Mouse (Mus musculus) common myeloid progenitor, adult 5-6 weeks (primary cell): Measurements from ENCODE around the gene Usp45. TPM values are rescaled to one million over a fixed set of nuclear protein-coding genes. Genes with fewer than 3 reads are reported as not detected.

ENCODE experiments used
- ATAC-seq: replicated peaks from 2 replicates; pipeline ENCODE4 v1.8.0; 2016; ENCODE audit warnings: low read depth, mild to moderate bottlenecking, moderate TSS enrichment, inconsistent platforms; ENCODE audit not compliant: poor library complexity, severe bottlenecking
- total RNA-seq: library from RNA; stranded (forward); fragments of 200-1000, 187-1606 nt; gene quantifications from 2 replicates; pipeline ENCODE4 v1.2.3, GENCODE M21; 2017

Usp45 gene
- total RNA-seq, 1 experiment from 2014 or later: 17.6 TPM

DNA sequence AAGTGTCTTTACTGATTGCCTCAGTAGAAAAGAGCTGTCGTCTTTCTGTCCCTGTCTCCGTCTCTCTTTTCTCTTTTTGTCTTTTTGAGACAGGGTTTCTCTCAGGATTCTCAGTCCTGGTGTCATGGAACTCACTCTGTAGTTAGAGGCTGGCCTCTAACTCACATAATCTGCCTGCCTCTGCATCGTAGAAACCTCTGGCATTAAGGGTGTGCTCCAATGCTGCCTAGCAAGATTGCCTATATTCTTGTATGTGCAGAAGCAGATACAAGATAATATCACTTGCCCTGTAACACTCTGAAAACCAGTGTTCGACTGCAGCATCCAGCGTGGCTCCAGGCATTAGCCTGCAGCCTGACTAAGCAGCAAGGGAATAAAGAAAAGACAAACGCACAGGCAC, 21.9 kb downstream of the Usp45 start:
- no peak for ATAC-seq

DNA sequence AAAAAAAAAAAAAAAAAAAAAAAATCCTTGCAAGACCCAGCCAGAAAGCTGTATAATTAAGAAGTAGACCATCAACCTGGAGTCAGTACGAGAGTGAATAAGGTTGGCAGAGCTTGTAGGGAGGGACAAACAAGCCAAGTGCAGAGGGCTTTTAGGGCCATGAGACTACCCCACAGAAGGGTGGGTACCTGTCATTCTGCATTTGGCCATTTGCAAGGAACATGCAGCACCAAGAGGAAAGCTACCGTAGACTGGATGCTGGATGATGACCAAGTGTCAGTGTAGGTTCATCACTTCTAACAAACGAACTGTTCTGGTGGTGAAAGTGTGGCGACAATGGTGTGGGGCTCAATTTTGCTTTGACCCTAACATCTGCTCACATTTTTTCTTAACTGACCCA, 22.9 kb downstream of the Usp45 start:
- ATAC-seq: no peak

GRCm38 (mm10) chr4:21793631-21794030, 26.7 kb downstream of the Usp45 start:
- ATAC-seq: no peak

DNA sequence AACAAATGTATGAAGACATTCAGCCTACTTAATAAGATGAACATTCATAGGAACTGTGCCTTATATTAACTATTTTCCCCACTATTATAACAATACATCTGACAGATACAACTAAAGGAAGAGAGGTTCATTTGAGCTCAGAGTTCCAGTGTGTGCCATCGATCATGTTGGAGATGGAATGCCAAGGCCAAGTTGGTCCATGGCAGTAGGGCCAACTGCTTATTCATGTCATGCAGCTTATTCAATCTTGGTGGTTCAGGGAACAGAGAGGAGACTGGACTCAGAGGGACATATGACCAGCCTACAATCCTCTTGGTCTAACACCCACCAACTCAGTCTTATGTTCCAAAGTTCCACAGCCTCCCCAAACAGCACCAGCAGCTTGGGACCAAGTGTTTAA, 34.1 kb downstream of the Usp45 start:
- no peak for ATAC-seq

- ATAC-seq: peak; percentile 60
Measured at GRCm38 (mm10) chr4:21801620-21802019, 34.7 kb downstream of the Usp45 start.

DNA sequence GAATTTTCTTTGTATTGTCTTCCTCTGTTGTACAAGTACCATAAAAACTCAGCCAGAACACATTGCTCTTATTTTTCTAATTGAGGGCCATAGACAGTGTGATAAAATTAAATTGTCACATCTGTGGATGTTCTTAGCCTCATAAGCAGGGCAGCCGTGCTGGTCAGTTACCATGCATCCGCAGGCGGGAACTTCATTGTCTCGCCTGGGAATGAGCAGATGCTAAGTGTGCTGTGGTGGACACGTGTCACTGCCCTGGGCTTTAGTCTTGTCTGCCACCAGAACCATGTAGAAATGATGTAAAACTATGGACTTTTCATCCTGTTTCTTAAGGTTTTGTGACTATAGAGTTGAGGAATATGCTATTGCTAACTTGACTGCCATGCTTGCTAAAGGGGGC, 40.2 kb downstream of the Usp45 start:
- no peak for ATAC-seq

DNA sequence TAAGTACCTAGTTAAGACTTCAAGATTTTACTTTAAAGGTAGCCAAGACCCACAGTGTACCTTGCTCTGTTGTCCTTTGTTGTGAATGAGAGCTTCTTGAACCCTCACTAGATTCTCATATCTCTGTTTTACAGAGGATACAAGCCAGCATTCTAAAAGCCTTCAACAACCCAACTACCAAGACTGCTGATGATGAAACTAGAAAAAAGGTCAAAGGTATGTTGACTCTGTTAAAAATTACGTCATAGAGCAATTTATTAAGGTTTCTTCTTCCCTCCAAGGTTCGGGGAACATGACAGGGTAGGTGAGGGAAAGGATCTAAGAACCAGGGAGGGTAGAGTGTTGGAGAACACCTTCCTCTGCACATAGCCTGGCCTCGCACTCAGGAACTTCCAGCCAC, 43.7 kb downstream of the Usp45 start:
- ATAC-seq: no peak

DNA sequence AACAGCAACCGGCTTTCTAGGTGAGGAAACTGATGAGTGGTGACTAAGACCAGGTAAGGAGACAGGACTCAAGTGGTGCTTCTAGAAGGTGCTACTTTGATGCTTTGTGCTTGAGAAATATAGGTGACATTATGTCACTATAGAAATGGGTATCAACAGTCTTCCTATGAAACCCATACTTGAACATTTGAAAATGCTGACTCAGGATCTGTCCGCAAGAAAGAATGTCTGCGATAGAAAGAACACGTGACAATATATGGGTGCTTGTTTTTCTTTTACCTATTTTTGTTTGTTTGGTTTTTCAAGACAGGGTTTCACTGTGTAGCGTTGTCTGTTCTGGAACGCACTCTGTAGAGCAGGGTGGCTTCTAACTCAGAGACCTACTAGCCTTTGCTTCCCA, 45.7 kb downstream of the Usp45 start:
- ATAC-seq: no peak

DNA sequence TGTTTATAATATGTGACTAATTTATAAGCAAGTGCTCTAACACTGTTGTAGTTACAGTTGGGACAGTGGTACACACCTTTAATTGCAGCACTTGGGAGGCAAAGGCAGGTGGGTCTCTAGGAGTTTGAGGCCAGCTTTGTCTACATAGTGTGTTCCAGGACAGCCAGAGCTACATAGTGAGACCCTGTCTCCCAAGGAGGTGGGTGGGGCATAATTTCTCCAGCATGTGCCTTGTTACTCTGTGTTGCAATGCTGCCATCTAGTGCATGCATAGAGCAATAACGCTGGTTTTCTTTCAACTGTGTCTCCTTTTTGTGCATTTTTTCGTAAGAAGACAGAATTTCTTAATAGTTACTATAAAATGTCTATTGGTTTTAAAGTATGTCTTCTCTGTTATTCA, 47.1 kb downstream of the Usp45 start:
- ATAC-seq: peak; percentile 98

DNA sequence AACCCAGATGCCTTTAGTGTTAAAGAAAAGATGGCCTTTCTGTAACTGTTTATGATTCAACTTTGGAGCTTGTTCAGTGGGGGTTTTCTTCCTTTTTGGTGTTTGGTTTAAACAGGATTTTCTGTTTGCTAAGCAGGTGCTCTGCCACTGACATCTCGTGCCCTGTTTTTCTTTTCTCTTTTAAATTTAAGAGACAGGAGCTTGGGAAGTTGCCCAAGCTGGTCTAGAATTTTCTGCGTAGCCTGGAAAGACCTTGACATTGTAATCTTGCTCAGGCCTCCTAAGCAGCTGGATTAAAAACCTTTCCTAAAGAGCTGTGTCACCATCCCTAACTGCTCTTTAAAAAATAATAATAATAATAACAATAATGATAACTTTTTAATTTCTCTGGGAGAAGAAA, 59.7 kb downstream of the Usp45 start:
- ATAC-seq: no peak

GRCm38 (mm10) chr4:21832844-21833243, 65.9 kb downstream of the Usp45 start:
- 0 out of 2 replicates have a peak, but pooled peaks have one; percentile 29 for ATAC-seq

DNA sequence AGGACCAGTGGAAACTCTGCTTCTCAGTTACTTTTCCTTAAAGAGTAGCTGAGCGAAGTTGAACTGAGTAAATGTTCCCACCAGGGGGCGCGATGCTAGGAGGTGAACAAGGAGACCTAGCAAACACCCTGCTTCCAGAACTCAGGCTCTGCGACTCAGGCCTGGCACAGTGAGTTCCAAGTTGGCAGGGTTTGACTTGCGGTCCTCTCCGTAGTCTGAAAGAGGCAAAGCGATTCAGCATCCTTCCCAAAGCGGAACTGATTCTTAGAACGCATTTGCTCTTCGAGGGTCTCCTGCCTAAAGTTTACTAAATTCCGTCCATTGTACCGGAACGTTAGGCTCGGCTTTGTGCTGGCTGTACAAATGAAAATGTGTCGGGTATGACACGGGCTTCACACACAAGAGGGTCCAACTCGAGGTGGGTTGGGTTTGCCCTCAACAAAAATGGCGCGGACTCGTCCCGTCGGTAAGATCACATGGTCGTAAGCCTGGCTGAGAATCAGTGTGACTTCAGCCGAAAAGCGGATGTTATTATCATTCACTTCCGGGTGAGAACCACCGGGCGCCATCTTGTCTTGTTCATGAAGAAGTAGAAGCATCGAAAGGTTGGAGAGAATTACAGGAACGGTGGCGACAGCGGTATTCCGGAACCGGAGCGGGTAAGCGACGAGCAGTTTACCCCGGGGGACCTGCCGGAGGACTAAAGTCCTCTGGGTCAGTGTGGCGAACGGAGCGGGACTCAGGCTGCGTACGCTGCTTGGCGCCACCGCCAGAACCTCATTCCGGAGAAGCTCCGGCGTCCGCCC, 80.7 kb downstream of the Usp45 start, which contains the start of gene Pnisr:
Gene Pnisr (plus strand): TSS at position 103 of the 806 bp plus-strand sequence.
- ATAC-seq: peak; percentile 91

- peak; percentile 70 for ATAC-seq
Measured at GRCm38 (mm10) chr4:21848287-21848630, 81.3 kb downstream of the Usp45 start.

- no peak for ATAC-seq
Measured at GRCm38 (mm10) chr4:21857481-21857880, 90.5 kb downstream of the Usp45 start.

- no peak for ATAC-seq
Measured at GRCm38 (mm10) chr4:21865226-21865625, 98.3 kb downstream of the Usp45 start.

DNA sequence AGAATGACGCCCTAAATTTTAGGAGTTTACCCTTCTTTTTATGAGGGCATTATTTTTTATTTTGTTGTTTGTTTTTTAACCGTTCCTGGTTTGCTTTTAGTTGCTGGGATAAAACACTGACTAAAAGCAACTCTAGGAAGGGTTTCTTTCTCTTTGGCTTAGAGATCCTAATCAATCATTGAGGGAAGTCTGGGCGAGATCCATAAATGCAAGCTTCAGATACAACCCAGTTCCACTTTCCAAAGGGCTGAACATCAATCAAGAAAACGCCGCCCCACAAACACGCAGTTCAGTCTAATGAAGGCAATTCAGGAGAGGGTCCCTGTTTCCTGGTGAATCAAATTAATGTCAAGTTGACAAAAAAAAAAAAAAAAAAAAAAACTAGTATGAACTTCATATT, 111.8 kb downstream of the Usp45 start:
- no peak for ATAC-seq

DNA sequence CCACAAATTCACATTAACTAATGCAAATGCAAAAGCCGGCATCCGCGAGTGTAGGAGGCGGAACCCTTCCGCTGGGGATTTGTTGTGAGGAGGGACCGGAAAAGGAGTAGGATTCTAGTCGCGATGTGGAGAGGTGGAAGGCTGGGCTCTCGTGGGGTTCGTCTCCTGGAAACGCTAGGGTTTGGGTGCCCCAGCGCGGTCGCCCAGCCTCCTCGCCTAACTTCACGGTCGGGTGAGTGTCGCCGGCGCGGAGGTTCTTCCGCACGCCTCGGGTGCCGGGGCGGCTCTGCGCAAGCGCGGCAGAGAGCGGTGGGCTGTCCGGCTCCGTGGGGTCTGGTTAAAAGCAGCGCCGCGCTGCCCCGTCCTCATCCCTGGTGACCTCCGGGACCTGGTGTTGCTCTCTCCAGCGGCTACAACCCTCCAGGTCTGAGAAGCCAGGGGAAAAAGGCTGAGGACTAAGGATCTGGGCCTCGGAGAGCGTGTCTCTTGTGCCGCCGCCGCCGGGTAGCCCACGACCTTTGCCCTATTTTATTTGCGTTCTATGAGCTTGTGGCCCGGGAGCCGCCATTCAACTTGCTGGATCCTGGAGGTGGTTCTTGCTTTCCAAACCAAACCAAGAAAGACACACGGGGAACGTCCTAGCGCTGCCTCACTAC, 112.7 kb downstream of the Usp45 start, which contains the start of gene Coq3:
Gene Coq3 (plus strand): TSS at position 109 of the 656 bp plus-strand sequence.
- ATAC-seq: peak; percentile 94

DNA sequence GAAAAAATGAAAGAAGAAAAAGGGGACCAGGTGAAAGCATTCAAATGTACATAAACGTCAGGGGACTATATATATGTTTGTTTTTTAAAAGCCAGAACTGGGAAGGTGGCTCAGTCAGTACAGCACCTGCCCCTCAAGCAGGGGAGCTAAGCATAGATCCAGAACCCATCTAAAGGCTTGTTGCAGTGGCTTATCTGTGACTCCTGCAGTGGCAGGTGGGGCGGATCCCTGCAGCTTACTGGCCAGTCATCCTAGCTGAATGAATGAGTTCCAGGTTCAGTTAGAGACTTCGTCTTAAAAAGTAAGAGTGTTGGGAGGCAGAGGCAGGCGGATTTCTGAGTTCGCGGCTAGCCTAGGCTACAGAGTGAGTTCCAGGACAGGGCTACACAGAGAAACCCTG, 115.8 kb downstream of the Usp45 start:
- ATAC-seq: no peak

DNA sequence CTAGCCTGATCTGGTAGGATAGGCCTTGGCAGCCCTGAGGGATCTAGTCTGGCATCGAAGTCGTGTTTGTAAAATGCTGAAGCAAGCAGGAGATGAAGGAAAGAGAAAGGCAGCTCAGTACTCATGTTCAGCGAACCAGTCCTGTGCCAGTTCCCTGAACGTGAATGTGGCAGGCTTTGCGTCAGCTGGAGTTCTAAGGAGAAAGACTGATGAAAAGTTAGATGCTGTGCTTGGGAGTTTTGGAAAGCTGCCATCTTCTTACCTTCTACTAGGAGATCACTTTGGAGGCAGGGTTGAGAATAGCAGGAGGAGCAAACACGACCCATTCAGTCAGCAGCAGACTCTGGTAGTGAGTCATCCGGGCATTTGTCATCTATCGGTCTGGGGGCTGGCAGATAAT, 118.9 kb downstream of the Usp45 start:
- no peak for ATAC-seq
